Mouse (Mus musculus) adrenal gland, postnatal 10 days (tissue): ENCODE measurements at regions not wholly inside any gene's neighbourhood (a gene's known extent, or its start where the extent isn't known, plus 50 kb on each side); places are given as distances from the start of the nearest gene placed in this dataset.

Experiments
- DNase-seq: peaks from one replicate; pipeline ENCODE4 v3.0.0; 2021; ENCODE audit warnings: mixed read lengths

DNA sequence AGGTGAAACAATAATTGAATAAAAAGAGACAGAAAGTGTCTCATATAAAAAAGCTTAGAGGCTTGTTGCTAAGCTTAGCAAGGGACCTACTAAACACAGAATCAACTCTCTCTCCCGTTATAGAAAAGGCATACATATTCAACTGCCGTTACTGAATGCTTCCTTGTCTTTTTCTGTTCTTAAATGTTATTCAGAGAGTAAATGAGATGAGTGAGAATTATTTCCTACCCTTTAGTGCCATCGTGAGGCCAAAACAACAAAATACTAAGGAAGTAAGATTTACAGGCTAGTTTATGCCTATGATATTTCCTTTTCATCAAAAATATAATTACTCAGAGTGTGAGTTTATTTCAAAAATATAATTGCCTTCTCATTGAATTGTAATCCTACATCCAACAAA is 686.6 kb upstream of the 1700008P02Rik start:
- DNase-seq: no peak

DNA sequence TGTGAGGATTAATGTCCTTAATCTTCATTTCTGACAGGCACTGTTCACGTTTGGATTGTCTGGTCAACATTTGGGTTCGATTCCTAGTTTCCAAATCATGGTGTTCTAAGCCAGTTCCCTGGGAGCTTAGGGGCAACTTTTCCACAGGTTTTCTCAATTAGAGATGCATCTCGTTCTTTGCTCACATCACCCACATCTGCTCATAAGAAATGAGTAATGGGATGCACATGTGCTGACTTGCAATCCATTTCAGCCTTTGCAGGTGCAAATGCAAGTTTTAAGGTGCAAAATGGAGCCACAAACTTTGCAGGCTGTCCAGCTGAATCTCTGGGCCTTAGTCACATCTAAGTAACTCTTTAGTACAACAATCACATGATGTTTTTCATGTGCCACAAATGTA is 678.3 kb upstream of the 1700008P02Rik start:
- DNase-seq: no peak

DNA sequence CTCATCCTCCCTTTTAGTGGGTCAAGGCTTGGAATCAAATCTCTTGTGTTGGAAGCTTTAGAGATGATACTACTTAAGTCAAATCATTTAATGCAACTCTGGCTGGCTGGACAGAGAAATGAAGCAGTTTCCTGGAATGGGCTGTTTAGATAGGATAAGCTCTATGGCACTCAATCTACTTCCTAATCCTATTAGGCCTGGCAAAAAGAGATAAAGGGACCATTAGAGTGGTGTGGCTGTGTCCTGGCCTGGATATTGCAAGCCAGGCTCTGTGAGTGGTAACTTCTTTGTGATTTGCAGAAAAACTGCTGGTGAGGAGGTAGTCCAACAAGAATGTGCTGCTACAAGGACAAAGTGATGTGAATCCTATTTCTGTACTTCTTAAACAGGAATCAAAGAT is 670.8 kb upstream of the 1700008P02Rik start:
- no peak for DNase-seq

DNA sequence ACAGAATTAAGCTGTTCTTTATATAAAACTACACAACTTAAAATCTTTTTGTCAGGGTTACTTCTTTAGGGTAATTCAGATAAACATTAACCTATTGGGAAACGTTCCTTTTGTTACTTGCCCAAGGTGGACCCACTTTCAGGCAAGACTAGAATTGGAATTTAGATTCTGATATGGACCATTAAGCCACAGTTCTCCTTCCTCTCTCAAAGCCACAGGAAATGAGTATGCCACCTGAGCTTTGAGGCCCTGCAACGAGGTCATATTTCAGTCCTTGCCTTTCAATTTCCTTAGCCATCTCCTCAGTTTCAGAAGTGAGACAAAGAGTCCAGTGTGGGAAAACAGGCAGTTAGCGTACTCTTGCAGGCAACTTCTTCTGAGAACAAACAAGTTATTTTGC is 637.3 kb upstream of the 1700008P02Rik start:
- no peak for DNase-seq

DNA sequence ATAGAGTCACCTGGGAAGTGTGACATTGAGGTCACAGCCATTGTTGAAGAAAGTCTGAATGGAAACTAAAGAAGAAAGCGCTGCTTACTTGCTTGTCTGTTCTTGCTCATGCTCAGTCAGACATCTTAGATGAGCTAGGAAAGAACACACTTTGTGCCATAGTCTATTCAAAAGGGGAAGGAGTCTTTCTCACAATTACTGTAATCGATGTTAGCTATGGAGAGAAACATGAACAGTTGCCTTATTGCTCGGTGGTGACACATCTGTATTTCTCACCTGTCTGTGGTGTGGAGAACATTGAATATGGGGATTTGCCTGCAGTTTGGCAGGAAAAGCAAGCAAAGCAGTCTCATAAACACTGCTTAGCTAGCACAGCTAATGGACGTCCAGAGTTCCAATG is 628.1 kb upstream of the 1700008P02Rik start:
- DNase-seq: no peak

DNA sequence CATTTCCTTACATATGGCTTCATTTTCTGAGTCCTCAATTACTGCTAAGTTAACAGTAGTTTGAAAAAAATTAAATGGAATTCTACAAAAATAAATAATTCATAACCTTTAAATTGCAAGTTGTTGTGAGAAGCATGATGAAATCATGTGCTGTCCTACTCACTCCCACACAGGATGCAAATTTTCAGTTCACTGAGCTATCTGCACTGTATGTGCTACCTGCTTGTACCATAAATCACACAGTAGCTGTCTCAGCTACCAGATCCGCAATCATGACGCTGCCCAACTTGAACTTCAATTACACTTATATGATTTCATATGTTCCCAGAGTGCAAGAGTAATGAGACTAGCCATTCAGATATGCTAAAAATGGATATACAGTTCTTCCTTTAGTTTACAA is 609.5 kb upstream of the 1700008P02Rik start:
- DNase-seq: no peak

DNA sequence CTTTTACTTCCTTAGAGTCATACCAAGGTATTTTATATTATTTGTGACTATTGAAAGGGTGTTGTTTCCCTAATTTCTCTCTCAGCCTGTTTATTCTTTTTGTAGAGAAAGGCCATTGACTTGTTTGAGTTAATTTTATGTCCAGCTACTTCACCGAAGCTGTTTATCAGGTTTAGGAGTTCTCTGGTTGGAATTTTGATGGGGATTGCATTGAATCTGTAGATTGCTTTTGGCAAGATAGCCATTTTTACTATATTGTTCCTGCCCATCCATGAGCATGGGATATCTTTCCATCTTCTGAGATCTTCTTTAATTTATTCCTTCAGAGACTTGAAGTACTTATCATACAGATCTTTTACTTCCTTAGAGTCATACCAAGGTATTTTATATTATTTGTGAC is 568.3 kb upstream of the 1700008P02Rik start:
- DNase-seq: peak; percentile 5

DNA sequence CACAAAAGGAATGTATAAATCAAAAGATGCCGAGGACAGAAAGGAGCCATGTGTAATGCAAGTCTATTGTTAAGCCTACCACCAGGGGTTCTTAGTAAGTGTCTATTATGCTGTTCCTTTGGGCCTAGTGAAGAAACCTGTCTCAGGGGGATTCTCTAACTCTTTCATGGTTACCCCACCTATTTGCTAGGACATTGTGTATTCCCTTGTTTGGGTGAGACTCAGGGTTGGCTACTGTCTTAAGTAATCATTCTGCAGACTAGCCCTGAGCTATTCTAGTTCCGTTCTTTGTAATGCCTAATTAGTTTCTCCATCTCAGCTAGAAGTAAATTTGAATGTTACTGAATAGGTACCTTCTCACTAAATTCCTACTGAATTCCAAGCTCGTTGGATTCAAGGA is 546.4 kb upstream of the 1700008P02Rik start:
- no peak for DNase-seq

DNA sequence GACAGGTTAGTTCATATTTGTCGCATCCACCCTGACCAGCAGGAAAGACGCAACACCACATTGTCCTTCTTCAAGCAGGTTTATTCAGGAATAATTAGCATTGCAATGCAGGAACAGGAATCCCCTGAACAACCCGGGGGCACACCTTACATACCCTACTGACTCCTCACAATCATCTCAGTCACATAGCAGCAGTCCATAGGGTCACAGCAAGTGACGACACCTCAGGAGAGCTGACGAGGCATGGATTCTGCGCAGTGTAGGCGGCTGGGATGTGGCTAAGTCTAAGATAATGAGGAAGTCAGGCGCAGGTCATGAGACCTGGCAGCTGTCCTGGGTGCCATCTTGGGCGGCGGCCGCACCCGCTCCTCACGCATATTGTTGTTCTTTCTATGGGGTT is 518.8 kb upstream of the 1700008P02Rik start:
- DNase-seq: no peak

DNA sequence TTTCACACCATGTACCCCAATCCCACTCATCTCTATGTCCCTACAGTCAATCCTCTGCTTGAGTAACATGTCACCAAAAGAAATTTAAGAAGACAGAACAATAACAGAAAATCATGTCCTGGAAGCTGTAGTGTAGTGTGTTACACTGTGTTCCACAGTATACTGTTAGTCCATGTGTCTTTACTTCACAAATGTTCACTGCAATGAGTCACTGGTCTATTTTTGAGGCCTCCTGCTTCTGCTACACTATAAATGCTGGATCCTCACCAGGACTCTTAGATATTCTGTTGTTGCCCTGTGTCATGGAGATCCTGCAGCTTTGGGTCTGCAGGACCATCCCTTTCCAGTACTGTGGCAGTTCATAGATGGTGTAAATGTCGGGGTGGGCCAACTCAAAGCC is 514.5 kb upstream of the 1700008P02Rik start:
- no peak for DNase-seq
